Mouse (Mus musculus) testis, adult 2 months (tissue): ENCODE results near the gene Draxin. TPM values are rescaled to one million over a fixed set of nuclear protein-coding genes. Genes with fewer than 3 reads are reported as not detected.

Experiments used
- H3K27ac ChIP-seq: fragments of 200-500 bp; 2 replicates; pipeline ENCODE4 v1.5.1; 2012; ENCODE audit warnings: low read depth, low read length; ENCODE audit not compliant: control insufficient read depth, insufficient read depth
- H3K27me3 ChIP-seq: fragments of 200-500 bp; 2 replicates; pipeline ENCODE4 v1.6.1; 2012; ENCODE audit warnings: mild to moderate bottlenecking, low read length, moderate library complexity; ENCODE audit not compliant: control insufficient read depth, insufficient read depth
- H3K36me3 ChIP-seq: fragments of 200-500 bp; 2 replicates; pipeline ENCODE4 v1.6.1; 2012; ENCODE audit warnings: mild to moderate bottlenecking, low read length; ENCODE audit not compliant: control insufficient read depth, insufficient read depth
- H3K4me1 ChIP-seq: fragments of 200-500 bp; 2 replicates; pipeline ENCODE4 v1.6.1; 2012; ENCODE audit warnings: low read length; ENCODE audit not compliant: control insufficient read depth, insufficient read depth
- H3K4me3 ChIP-seq: fragments of 200-500 bp; 2 replicates; pipeline ENCODE4 v1.5.1; 2012; ENCODE audit warnings: low read depth, mild to moderate bottlenecking, low read length, moderate library complexity, mixed read lengths; ENCODE audit not compliant: control insufficient read depth
- CTCF ChIP-seq: fragments of 200-500 bp; IDR thresholded peaks from 2 replicates; pipeline ENCODE4 v1.5.1; 2012; ENCODE audit warnings: low read depth, mild to moderate bottlenecking, inconsistent platforms, low read length, moderate library complexity; ENCODE audit not compliant: control insufficient read depth, insufficient read depth, insufficient replicate concordance
- POLR2A ChIP-seq: fragments of 200-500 bp; IDR thresholded peaks from 2 replicates; pipeline ENCODE4 v1.6.1; 2012; ENCODE audit warnings: low read depth, mild to moderate bottlenecking, inconsistent platforms, low read length, moderate library complexity; ENCODE audit not compliant: control insufficient read depth
- polyA plus RNA-seq: library from polyadenylated mRNA; depleted of rRNA; stranded (reverse); fragments of >200 nt; gene quantifications from 2 replicates; pipeline ENCODE4 v1.2.3, GENCODE M21; 2012

The Draxin gene
- polyA plus RNA-seq, 1 experiment: 0.32 TPM

DNA sequence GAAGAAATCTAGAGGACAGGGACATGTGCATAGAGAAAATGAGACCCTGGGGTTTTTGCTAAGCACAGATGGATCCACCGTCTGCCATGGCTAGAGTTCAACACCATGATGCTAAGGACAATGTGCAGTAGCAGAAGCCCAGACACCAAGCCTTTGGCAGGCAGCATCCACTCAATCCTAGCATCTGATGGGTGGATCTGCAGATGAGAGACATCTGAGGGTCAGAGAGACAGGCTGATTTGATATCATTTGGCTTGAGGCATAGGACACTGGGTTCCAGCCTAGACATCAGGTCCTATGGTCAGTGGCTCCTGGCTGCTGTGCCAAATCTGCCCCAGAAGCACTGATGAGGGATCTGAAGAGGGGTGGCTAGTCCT, 49.9 kb downstream of the Draxin start:
- Histone ChIP-seq H3K27me3 (no peaks in the 10 kb centered on the region), H3K36me3 (peaks cover 3% of the 10 kb centered on the region), H3K4me3 (no peak overlapping the region), H3K27ac (no peak overlapping the region), H3K4me1 (peaks cover 13% of the 10 kb centered on the region)
- no peak for TF ChIP-seq CTCF
- no peak for TF ChIP-seq POLR2A

DNA sequence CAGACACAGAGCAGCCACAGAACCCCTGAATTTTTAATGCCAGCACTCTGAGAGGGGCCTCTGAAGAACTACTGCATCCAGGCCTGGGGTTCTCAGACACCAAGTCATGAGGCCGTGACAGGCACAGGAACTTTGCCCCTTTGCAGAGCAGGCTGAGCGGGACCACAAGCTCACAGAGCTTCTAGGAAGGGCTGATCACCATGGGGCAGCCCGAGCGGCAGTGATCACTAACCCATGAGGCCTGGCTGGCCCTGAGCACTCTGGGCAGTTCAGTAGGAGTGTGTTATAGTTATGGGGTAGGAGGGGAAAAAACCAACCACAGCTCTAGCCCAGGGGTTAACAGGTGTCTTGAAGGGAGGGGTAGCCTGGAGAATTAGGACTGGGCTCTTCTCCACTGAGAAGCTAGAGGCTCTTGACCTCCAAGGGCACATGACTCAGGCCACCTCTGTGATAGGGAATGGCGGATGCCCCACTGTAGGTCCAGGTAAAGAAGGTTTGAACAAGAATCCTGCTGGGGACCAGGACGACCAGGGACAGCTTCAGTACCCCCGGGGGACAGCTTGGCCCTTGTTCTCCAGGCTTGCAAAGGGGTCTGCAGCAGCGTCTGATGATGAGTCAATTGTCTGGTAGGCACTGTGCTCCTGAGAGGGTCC, 50.4 kb downstream of the Draxin start:
- Histone ChIP-seq H3K36me3 (peaks cover 3% of the 10 kb centered on the region), H3K4me1 (peaks cover 11% of the 10 kb centered on the region), H3K4me3 (no peak overlapping the region), H3K27ac (no peak overlapping the region), H3K27me3 (no peaks in the 10 kb centered on the region)
- TF ChIP-seq CTCF (no peak), POLR2A (no peak)

DNA sequence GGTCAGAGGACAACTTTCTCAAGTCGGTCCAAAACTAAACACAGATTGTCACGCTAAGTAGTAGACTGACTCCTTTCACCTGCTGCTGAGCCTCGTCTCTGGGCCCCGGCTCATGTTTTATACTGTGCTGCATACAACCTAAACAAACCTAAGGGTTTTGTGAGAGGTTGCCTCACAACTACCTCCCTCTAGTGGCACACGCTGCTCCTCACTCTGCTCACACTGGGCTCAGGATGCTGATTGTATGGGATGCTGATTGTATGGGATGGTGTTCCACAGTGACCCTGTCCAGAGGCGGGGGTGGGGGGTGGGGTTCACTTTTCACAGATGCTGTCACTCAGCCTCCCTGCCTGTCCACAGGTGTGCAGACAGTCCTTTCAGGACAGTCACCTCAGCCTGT, 51.3 kb downstream of the Draxin start:
- TF ChIP-seq POLR2A (no peak), CTCF (0 out of 2 replicates have a peak, but pooled peaks have one; percentile 8)
- Histone ChIP-seq H3K4me3 (no peak overlapping the region), H3K27me3 (no peaks in the 10 kb centered on the region), H3K4me1 (peaks cover 10% of the 10 kb centered on the region), H3K36me3 (peaks cover 3% of the 10 kb centered on the region), H3K27ac (no peak overlapping the region)

DNA sequence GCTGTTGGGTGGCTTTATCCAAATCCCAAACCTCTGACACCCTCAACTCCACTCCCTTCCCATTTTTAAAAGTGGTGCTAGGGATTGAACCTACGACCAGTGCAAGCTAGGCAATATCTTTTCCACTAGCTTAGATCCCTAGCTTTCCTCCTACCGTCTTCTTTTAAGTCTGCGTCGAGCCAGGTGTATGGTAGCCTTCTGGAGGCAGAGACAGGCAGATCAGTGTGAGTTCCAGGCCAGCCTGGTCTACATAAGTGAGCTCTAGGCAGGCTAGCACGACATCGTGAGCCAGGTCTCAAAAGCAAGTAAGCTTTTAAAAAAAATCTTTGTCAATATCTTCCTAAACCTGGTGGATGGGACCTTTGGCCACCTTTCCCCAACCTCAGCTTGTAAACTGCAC, 54.6 kb downstream of the Draxin start:
- TF ChIP-seq CTCF (no peak), POLR2A (no peak)
- H3K36me3 ChIP-seq: no peaks in the 10 kb centered on the region; the same call in 1 of the 2 replicates
- H3K4me3 ChIP-seq: no peak overlapping the region
- H3K27ac ChIP-seq: no peak overlapping the region; the same call in 1 of the 2 replicates
- no peaks in the 10 kb centered on the region for H3K27me3 ChIP-seq
- peaks cover 7% of the 10 kb centered on the region for H3K4me1 ChIP-seq

DNA sequence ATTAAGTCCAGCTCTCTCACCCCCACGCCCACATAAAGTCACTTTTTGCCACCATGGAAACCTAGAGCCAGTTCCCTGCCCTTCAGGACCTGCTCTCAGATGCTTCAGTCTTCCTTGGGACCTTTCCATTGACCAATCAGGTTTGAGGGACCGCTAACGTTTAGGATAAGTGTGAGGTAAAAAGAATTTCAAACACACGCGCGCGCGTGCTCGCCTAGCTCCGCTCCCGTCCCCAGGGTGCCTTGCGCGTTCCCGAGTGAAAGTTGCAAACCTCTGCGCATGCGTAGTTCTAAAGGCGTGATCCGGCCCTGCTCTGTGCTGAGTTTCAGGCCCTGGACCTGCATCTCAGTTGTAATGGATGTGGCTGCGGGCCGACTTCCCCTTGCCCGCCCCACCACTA, 55.2 kb downstream of the Draxin start:
- peak; percentile 30; the same call in 1 of the 2 replicates for TF ChIP-seq POLR2A
- no peak for TF ChIP-seq CTCF
- Histone ChIP-seq H3K4me3 (peak overlapping the region; percentile 81), H3K27ac (peak overlapping the region; percentile 89), H3K4me1 (peaks cover 7% of the 10 kb centered on the region), H3K27me3 (no peaks in the 10 kb centered on the region), H3K36me3 (no peaks in the 10 kb centered on the region; the same call in 1 of the 2 replicates)

DNA sequence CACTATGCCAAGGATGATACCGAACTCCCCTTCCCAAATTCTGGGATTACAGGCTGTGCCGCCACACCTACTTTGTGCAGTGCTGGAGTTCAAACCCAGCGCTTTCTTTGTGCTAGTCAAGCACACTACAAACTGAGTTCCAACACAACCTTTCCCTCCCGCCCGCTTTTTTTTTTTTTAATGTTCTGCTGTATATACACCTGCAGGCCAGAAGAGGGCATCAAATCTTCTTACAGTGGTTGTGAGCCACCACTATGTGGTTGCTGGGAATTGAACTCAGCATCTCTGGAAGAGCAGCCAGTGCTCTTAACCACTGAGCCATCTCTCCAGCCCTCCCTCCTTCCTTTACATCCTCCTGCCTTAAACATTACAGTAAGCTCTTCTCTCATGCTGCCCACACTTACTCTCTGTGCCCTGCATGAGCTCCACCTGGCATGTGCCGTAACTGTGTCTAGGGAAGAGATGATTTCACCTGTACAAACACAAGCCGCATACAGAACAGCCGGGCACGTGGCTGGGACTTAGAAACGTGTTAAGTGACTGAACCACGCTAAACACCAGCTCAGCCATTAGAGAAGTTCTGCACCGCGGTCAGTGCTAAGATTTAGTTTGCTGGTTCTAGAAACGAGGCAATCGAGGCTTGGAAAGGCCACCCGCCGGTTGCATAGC, 55.8 kb downstream of the Draxin start:
- Histone ChIP-seq H3K4me1 (peaks cover 7% of the 10 kb centered on the region), H3K27me3 (no peaks in the 10 kb centered on the region), H3K4me3 (peak overlapping the region; percentile 81), H3K27ac (peak overlapping the region; percentile 89), H3K36me3 (no peaks in the 10 kb centered on the region; the same call in 1 of the 2 replicates)
- TF ChIP-seq CTCF: no peak
- no peak for TF ChIP-seq POLR2A

DNA sequence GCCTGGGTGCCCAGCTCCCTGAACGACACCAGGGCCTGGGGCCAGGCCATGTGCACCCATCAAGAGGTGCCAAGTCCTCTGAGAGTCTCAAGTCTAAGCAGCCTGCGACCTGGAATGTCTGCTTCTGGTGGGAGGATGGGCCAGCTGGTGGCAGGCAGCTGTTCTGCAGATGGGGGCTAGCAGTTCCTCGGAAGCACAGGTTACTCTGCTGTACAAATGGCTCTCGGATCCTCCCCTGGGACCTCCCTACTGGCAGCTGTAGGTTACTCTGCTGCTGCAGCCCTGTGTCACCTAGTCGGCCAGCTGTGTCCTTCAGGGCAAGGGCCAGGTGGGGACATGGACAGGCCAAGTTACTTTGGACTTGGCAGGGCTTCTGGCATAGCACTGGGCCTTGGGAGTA, 59.0 kb downstream of the Draxin start:
- Histone ChIP-seq H3K36me3 (no peaks in the 10 kb centered on the region; the same call in 1 of the 2 replicates), H3K4me3 (no peak overlapping the region), H3K4me1 (peaks cover 10% of the 10 kb centered on the region), H3K27ac (no peak overlapping the region), H3K27me3 (no peaks in the 10 kb centered on the region)
- TF ChIP-seq CTCF (no peak), POLR2A (no peak)
